Mouse (Mus musculus): ENCODE data around the gene Coro2b. TPM values are rescaled to one million over a fixed set of nuclear protein-coding genes. Genes with fewer than 3 reads are reported as not detected.

Coro2b gene
- 15.3 and 15.7 TPM in 2 replicates for polyA plus RNA-seq (2014; fragmentation: Nextera tagmentation; extraction: Ambion mirVana)

- Histone ChIP-seq H3K27me3 (ENCODE audit: control insufficient read depth, insufficient read depth, low read length) (no peaks in the 10 kb centered on the region; the same call in 1 of the 2 replicates), H3K27ac (ENCODE audit: low read depth, low read length) (peak within 1 kb of the TSS; percentile 70), H3K4me1 (ENCODE audit: control insufficient read depth, insufficient read depth, low read length) (peaks cover 37% of the 10 kb centered on the region), H3K36me3 (ENCODE audit: control insufficient read depth, insufficient read depth, low read length) (no peaks in the 10 kb centered on the region), H3K4me3 (ENCODE audit: low read depth, low read length) (peak within 1 kb of the TSS; percentile 51), H3K9me3 (ENCODE audit: control insufficient read depth, low read length) (no peaks in the 10 kb centered on the region), H3K4me2 (peak within 1 kb of the TSS; percentile 65), H3K9ac (ENCODE audit: low read length) (peak within 1 kb of the TSS; percentile 76)
- ATAC-seq (ENCODE audit: low FRiP score): peak; percentile 70
- DNase-seq (ENCODE audit: low spot score, missing footprints): peak; percentile 97
- WGBS: under 1% methylated on average over 53 of the region's 74 CpGs
Measured at GRCm38 (mm10) chr9:62536655-62537631, at the start of gene Coro2b. TSS of gene Coro2b (minus strand) at chr9:62537044.

GRCm38 (mm10) chr9:62577558-62577957 lies 40.7 kb upstream of the Coro2b start:
- Histone ChIP-seq H3K27ac (ENCODE audit: low read depth, low read length) (no peak overlapping the region), H3K36me3 (ENCODE audit: control insufficient read depth, insufficient read depth, low read length) (no peaks in the 10 kb centered on the region), H3K27me3 (ENCODE audit: control insufficient read depth, insufficient read depth, low read length) (no peaks in the 10 kb centered on the region), H3K9me3 (ENCODE audit: control insufficient read depth, low read length) (no peaks in the 10 kb centered on the region), H3K9ac (ENCODE audit: low read length) (no peak overlapping the region), H3K4me1 (ENCODE audit: control insufficient read depth, insufficient read depth, low read length) (no peaks in the 10 kb centered on the region), H3K4me2 (no peak overlapping the region), H3K4me3 (ENCODE audit: low read depth, low read length) (no peak overlapping the region)
- WGBS: 59% methylated on average over 1 of the region's 1 CpGs
- ATAC-seq (ENCODE audit: low FRiP score): no peak
- DNase-seq (ENCODE audit: low spot score, missing footprints): no peak

DNA sequence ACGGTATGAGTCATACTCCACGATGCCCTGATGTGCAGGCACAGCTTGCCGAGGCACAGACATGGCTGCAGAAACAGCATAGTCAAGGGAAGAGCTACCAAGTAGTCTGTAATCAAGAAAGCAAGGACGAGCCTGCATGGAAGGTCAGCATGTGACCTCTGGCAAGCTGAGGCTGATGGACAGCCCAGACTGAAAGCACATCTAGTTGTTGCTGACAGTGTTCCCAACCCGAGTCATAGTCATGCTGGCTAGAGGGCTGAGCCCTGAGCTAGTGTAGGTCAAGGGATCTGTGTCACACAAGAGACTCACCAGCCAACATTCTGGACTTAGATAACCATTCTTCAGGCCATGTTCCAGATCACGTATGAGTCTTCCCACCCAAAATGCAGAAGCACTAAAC lies 32.3 kb upstream of the Coro2b start:
- no peaks in the 10 kb centered on the region for H3K27me3 ChIP-seq (ENCODE audit: control insufficient read depth, insufficient read depth, low read length)
- H3K9ac ChIP-seq (ENCODE audit: low read length): no peak overlapping the region
- 88% methylated on average over 6 of the region's 6 CpGs for WGBS
- H3K4me3 ChIP-seq (ENCODE audit: low read depth, low read length): no peak overlapping the region
- no peaks in the 10 kb centered on the region for H3K4me1 ChIP-seq (ENCODE audit: control insufficient read depth, insufficient read depth, low read length)
- no peak for ATAC-seq (ENCODE audit: low FRiP score)
- no peaks in the 10 kb centered on the region for H3K9me3 ChIP-seq (ENCODE audit: control insufficient read depth, low read length)
- H3K36me3 ChIP-seq (ENCODE audit: control insufficient read depth, insufficient read depth, low read length): no peaks in the 10 kb centered on the region
- no peak for DNase-seq (ENCODE audit: low spot score, missing footprints)
- H3K27ac ChIP-seq (ENCODE audit: low read depth, low read length): no peak overlapping the region
- H3K4me2 ChIP-seq: no peak overlapping the region

GRCm38 (mm10) chr9:62567818-62568217 lies 31.0 kb upstream of the Coro2b start:
- Histone ChIP-seq H3K27me3 (ENCODE audit: control insufficient read depth, insufficient read depth, low read length) (no peaks in the 10 kb centered on the region), H3K27ac (ENCODE audit: low read depth, low read length) (no peak overlapping the region), H3K36me3 (ENCODE audit: control insufficient read depth, insufficient read depth, low read length) (no peaks in the 10 kb centered on the region), H3K9ac (ENCODE audit: low read length) (no peak overlapping the region), H3K4me1 (ENCODE audit: control insufficient read depth, insufficient read depth, low read length) (no peaks in the 10 kb centered on the region), H3K4me3 (ENCODE audit: low read depth, low read length) (no peak overlapping the region), H3K4me2 (no peak overlapping the region), H3K9me3 (ENCODE audit: control insufficient read depth, low read length) (no peaks in the 10 kb centered on the region)
- DNase-seq (ENCODE audit: low spot score, missing footprints): no peak
- ATAC-seq (ENCODE audit: low FRiP score): no peak
- 90% methylated on average over 1 of the region's 1 CpGs for WGBS

GRCm38 (mm10) chr9:62562236-62562635 lies 25.4 kb upstream of the Coro2b start:
- Histone ChIP-seq H3K4me1 (ENCODE audit: control insufficient read depth, insufficient read depth, low read length) (no peaks in the 10 kb centered on the region), H3K4me3 (ENCODE audit: low read depth, low read length) (no peak overlapping the region), H3K27ac (ENCODE audit: low read depth, low read length) (no peak overlapping the region), H3K9ac (ENCODE audit: low read length) (no peak overlapping the region), H3K4me2 (no peak overlapping the region), H3K9me3 (ENCODE audit: control insufficient read depth, low read length) (no peaks in the 10 kb centered on the region), H3K27me3 (ENCODE audit: control insufficient read depth, insufficient read depth, low read length) (no peaks in the 10 kb centered on the region), H3K36me3 (ENCODE audit: control insufficient read depth, insufficient read depth, low read length) (no peaks in the 10 kb centered on the region)
- 89% methylated on average over 6 of the region's 6 CpGs for WGBS
- DNase-seq (ENCODE audit: low spot score, missing footprints) (no peak), ATAC-seq (ENCODE audit: low FRiP score) (no peak)

DNA sequence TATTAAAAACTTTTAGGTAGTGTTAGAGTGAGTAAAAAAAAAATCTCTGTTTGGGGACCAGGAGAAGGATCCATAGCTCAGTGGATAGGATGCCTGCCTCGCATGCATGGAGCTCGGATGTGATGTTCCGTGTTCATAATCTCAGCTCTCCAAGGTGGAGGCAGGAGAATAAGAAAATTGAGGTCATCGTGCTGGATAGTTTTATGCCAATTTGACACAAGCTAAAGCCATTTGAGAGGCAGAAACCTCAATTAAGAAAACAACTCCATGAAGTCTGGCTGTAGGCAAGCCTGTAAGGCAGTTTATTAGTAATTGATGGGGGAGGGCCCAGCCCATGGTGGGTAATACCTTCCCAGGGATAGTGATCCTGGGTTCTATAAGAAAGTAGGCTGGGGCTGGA lies 23.6 kb upstream of the Coro2b start:
- no peaks in the 10 kb centered on the region for H3K4me1 ChIP-seq (ENCODE audit: control insufficient read depth, insufficient read depth, low read length)
- H3K27ac ChIP-seq (ENCODE audit: low read depth, low read length): no peak overlapping the region
- no peak overlapping the region for H3K9ac ChIP-seq (ENCODE audit: low read length)
- no peaks in the 10 kb centered on the region for H3K27me3 ChIP-seq (ENCODE audit: control insufficient read depth, insufficient read depth, low read length)
- peak; percentile 59 for DNase-seq (ENCODE audit: low spot score, missing footprints)
- H3K4me3 ChIP-seq (ENCODE audit: low read depth, low read length): no peak overlapping the region
- no peaks in the 10 kb centered on the region for H3K36me3 ChIP-seq (ENCODE audit: control insufficient read depth, insufficient read depth, low read length)
- no peak overlapping the region for H3K4me2 ChIP-seq
- WGBS: 91% methylated on average over 4 of the region's 4 CpGs
- H3K9me3 ChIP-seq (ENCODE audit: control insufficient read depth, low read length): no peaks in the 10 kb centered on the region
- ATAC-seq (ENCODE audit: low FRiP score): no peak

DNA sequence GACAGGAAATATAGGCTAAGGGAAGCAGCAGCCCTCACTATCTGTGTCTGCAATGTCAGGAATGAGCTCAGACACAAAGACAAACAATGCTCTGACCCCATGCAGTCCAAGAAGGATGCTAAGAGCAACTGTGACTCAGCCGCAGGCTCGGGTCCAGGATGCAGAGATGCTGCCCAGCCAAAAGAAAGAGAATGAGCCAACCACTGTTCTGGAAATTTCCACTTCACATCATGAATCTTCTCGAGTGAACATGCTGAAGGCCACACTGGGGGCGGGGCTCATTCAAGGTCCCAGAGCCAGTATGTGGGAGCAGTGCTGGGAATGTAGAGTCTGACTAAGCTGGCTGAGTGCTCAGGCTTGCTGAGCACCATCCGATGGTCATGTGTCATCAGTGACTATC lies 23.2 kb upstream of the Coro2b start:
- WGBS: 75% methylated on average over 5 of the region's 5 CpGs
- H3K27ac ChIP-seq (ENCODE audit: low read depth, low read length): no peak overlapping the region
- DNase-seq (ENCODE audit: low spot score, missing footprints): peak; percentile 39

GRCm38 (mm10) chr9:62559446-62559845 lies 22.6 kb upstream of the Coro2b start:
- Histone ChIP-seq H3K27ac (ENCODE audit: low read depth, low read length) (no peak overlapping the region), H3K9ac (ENCODE audit: low read length) (no peak overlapping the region), H3K4me3 (ENCODE audit: low read depth, low read length) (no peak overlapping the region), H3K4me2 (no peak overlapping the region), H3K36me3 (ENCODE audit: control insufficient read depth, insufficient read depth, low read length) (no peaks in the 10 kb centered on the region), H3K4me1 (ENCODE audit: control insufficient read depth, insufficient read depth, low read length) (peaks cover 8% of the 10 kb centered on the region), H3K27me3 (ENCODE audit: control insufficient read depth, insufficient read depth, low read length) (no peaks in the 10 kb centered on the region), H3K9me3 (ENCODE audit: control insufficient read depth, low read length) (no peaks in the 10 kb centered on the region)
- no peak for DNase-seq (ENCODE audit: low spot score, missing footprints)
- 88% methylated on average over 3 of the region's 3 CpGs for WGBS
- no peak for ATAC-seq (ENCODE audit: low FRiP score)

More for the DNA sequence above, 23.2 kb upstream of the Coro2b start:
- no peak overlapping the region for H3K9ac ChIP-seq (ENCODE audit: low read length)
- no peak overlapping the region for H3K4me2 ChIP-seq
- H3K36me3 ChIP-seq (ENCODE audit: control insufficient read depth, insufficient read depth, low read length): no peaks in the 10 kb centered on the region
- no peaks in the 10 kb centered on the region for H3K9me3 ChIP-seq (ENCODE audit: control insufficient read depth, low read length)
- no peak overlapping the region for H3K4me3 ChIP-seq (ENCODE audit: low read depth, low read length)
- H3K27me3 ChIP-seq (ENCODE audit: control insufficient read depth, insufficient read depth, low read length): no peaks in the 10 kb centered on the region
- no peak for ATAC-seq (ENCODE audit: low FRiP score)
- H3K4me1 ChIP-seq (ENCODE audit: control insufficient read depth, insufficient read depth, low read length): peaks cover 3% of the 10 kb centered on the region; the same call in 1 of the 2 replicates

DNA sequence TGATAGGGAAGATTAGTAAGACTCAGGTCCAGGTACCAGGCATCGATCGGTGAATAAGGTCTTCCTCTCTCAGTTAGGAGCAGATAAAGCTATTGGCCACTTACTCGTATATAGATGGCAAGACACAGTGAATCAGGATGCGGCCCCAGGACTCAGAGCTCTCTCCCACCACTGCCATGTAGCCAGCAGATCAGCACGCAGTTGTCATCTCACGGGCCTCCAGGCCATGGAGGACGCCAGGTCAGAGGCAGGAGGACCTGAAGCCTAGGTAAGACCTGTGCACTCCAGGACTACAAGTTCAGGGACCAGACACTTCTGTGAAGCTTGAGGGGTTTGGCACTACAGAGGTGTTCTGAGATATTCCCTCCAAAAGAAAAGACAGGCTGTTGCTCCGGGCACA lies 21.2 kb upstream of the Coro2b start:
- Histone ChIP-seq H3K9ac (ENCODE audit: low read length) (no peak overlapping the region), H3K27ac (ENCODE audit: low read depth, low read length) (no peak overlapping the region), H3K9me3 (ENCODE audit: control insufficient read depth, low read length) (no peaks in the 10 kb centered on the region), H3K4me2 (no peak overlapping the region), H3K4me3 (ENCODE audit: low read depth, low read length) (no peak overlapping the region), H3K4me1 (ENCODE audit: control insufficient read depth, insufficient read depth, low read length) (peaks cover 16% of the 10 kb centered on the region), H3K27me3 (ENCODE audit: control insufficient read depth, insufficient read depth, low read length) (no peaks in the 10 kb centered on the region), H3K36me3 (ENCODE audit: control insufficient read depth, insufficient read depth, low read length) (no peaks in the 10 kb centered on the region)
- 93% methylated on average over 8 of the region's 8 CpGs for WGBS
- ATAC-seq (ENCODE audit: low FRiP score): no peak
- DNase-seq (ENCODE audit: low spot score, missing footprints): no peak
